Mouse (Mus musculus) cerebral cortex, adult 2 months (tissue): Measurements from ENCODE around the gene Hfm1.

Source experiments
- WGBS: fragments of 180-500 bp; shearing (Covaris S2); methylation state at CpG from one replicate; pipeline ENCODE4 v1.1.7; 2018; 5-methylcytosine and 5-hydroxymethylcytosine counted together

The Hfm1 gene

DNA sequence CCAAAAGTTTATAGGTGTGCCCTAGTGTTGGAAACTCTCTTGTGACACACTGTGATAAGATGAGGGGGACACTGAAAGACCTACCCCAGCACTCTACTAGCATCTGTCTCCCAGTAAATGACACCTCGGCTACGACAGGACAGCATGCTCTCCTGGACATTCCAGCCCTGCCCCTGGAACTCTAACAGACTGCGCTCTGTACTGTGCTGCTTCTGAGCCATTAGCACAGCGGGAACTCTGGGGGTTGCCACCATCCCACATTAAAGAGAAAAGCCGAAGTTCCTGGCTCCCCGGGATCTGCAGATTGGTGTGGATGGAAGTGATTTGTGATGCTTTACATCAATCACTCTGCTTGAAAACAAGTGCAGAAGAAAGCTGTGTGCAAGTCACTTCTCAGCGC lies 93.1 kb downstream of the Hfm1 start:
- WGBS = 26% methylated on average over 7 of the region's 7 CpGs

DNA sequence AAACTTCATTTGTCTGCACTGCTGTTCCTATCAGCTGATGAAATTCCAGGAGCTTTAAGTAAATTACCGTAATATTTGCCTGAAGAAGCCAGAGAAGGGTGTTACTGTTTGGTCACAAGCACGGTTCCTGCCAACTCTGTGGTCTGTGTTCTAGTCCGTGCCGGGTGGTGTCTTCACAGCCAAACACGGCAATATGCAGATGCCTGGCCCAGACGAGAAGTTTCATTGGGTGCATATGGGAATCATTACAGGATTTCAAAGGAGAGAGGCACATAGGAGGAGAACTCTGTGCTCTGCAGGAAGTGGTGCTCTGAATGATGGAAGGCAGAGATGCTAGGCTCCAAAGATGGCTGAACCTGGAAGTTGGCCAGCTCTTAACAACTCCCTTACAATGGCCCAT lies 94.7 kb downstream of the Hfm1 start:
- WGBS = 76% methylated on average over 6 of the region's 6 CpGs

DNA sequence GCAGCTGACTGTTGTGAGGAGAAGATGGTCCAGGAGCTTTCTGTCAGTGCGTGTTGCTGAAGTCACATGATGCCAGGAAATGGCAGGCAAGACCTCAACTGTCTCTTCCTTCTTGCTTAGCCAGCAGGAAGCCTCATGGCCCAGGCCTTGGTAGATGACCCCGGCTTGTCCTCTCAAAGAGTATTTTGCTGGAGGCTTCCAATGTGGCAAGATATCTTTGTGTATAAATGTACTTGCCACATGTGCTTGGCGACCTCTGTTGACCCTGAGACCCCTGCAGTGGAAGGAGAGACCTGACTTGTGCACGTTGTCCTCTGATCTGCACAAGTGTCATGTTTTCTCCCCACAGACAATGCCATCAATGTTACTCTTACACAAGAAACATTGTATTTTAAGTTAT lies 95.3 kb downstream of the Hfm1 start:
- 78% methylated on average over 4 of the region's 4 CpGs for WGBS

DNA sequence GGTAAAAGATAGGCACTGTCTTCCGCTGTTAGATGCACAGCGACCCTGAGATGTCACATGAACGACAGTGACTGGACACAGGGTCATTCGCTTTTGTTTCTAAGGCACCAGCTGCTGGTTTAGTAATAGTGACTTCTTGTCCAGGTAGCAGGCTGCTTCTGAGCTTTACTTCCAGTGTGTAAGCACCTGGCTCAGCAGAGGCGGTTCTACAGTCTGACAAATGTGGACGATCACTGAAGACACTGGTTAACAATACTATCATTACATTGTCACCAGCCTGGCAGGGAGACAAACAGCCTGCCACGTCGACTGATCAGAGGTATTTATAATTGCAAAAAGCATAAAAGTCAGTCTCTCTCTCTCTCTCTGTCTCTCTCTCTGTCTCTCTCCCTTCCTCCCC lies 100.1 kb downstream of the Hfm1 start:
- 60% methylated on average over 8 of the region's 8 CpGs for WGBS

DNA sequence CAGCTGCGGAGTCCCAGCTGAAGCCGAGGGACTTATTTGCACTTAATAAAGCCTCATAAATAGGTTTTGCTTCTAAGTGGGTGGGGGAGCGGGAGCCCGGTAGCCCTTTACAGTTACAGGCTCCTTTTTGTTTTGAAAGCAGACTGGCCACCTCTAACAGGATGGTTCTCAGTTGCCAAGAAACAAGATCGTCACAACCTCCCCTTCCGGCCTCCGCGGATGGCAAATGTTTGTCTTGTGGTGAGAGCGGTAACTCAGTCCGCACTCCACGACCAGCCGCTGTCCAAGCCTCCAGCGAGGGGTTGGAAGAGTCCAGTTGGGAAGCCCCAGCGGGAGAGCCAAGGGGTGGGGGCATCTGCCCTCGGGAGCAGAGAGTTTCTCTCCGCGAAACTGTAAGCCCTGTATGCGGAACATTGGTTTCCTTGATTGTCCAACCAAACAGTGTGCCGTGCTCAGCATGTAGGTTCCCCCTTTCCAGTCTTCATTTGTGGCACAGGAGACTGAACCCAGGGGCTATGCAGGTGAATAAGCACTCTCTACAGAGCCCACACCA lies 100.7 kb downstream of the Hfm1 start:
- 3% methylated on average over 19 of the region's 19 CpGs for WGBS

DNA sequence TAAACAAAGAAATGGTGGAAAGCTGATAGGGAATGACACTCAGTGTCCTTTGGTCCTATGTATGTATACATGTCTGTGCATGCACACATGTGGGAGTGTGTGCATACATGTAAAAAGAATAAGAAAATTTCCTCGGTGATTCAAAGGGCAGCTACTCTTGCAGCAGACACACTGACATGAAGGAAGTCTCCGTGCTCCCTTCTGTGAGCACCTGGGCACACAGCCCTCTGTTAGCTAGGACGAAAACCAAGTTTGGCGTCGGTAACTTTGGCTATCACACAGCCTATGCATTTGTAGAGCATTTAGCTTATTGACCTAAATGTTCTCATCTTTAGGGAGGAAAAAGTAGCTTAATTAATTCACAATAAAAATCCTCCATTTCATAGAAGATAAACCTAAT lies 101.4 kb downstream of the Hfm1 start:
- 56% methylated on average over 5 of the region's 5 CpGs for WGBS

DNA sequence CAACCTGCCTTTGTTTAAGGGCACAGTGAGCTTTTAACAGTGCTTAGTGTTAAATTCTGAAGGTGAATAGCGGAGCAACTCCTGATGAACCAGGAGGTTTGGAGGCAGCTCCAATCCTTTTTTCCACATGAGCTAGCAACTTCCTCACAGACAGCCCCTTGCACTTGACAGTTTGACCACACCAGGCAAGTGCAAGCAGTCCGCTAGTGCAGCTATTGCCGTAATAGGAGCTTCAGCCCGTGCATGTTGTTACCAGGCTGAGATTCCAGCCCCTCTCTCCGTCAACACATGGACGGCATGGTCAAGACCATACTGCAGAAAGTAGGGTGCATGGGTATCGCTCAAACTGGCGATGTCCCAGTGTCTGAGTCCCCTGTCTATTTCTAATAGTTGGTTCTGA lies 106.5 kb downstream of the Hfm1 start:
- 92% methylated on average over 8 of the region's 8 CpGs for WGBS

DNA sequence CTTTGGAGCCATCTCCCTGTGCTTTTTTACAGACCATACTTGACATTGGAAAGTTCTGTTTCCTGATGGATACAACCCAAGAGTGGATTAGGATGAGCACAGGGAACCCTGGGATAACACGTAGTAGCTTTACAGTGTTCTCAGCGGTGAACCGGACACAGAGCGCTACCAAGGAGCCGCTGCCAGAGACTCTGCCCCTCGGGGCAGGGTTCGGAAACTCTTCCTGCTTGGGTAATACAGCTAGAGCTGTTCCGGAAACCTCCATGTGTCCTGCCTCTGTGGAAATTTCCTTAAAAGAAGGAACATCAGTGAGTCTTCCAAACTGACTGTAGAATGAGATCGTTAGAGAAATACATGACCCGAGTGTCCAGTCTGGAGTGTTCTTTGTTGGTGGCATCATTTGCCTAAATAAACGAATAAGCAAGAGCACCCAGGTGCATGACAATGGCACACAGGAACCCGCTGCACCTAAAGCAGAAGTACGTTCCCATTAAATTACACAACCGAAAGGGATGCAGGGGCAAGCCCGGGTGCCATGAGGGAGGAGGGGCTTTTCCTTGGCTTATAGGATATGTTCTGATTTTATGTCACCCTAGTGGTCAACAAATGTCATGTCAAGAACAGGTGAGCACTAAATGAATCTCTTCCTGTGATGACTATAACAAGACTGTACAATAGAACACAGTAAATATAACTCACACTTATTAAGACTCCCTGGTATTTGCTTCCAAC lies 110.0 kb downstream of the Hfm1 start:
- WGBS = 65% methylated on average over 15 of the region's 15 CpGs

DNA sequence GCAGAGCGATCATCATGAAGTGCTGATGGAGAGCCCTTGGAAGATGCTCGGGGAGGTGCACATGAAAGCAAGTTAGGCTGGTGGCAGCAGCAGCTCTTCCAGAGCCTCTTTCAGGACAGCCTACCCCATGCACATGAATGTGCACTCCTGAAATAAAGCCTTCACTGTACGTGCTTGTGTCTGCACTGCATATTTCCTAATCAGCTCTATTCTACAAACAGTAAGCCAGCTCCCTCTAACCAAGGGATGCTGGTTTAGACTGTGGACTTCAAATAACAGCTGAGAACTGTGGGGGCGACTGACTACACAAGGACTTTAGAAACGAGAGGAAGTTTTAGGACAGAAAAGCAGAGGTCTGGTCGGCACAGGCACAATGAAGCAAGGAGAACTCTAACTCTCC lies 111.5 kb downstream of the Hfm1 start:
- 51% methylated on average over 6 of the region's 6 CpGs for whole genome bisulfite sequencing

DNA sequence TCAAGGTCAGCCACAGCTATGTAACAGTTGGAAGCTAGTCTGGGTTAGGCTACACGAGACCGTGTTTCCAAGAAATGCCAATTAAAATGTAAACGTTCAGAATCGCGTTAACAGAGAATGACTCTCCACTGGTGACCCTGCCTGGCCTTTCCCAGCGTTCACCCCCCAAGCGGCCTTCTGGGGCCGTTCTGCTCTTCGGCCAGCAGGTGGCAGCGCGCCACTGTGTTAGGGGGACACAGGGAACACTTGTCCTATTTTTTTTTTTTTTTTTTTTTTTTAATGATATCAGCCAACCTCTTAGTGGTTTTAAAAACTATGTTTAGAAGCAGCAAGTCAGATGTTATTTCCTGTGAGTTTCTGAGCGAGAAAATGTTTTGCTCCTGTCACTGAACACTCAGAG lies 123.0 kb downstream of the Hfm1 start:
- WGBS = 4% methylated on average over 12 of the region's 12 CpGs

DNA sequence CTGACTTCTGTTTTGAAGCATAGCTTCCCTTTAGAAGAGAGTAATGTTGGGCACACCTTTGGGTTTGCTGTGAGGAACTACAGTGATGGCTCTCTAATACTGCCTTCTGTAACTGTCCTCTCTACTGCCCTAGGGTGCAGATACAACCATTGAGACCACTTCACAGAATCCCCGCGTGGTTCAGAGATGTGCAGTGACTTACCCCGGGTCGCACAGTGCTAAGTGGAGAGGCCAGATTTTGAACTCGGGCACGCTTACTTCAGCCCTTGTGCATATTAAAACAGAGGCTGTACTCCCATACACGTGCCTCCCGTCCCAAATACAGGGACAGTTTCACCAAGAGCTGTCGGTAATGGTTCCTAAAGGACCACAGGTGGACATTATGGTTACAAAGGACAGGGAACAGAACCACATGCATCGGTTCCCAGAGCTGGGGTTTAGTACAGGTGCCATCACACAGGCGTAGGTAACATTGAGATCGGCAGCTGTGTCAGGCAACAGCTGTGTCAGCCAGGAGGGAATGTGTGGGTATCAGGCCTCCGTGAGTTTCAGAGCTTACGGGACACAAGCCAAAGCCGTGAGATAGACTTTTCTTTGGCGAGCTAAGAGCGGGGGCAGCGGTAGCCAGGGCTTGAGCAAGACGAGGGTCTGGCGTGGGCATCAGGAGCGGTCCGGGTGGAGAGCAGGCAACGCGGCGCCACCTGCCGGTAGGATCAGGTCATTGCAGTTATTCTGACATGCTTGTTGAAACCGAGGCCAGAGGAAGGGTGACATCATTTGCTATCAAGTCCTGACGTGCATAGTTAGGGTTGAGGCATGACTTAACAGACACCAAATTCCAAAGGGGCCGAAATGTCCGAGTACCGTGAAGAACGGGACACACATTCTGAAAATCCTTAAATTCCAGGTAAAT lies 124.0 kb downstream of the Hfm1 start:
- WGBS = 6% methylated on average over 32 of the region's 32 CpGs

DNA sequence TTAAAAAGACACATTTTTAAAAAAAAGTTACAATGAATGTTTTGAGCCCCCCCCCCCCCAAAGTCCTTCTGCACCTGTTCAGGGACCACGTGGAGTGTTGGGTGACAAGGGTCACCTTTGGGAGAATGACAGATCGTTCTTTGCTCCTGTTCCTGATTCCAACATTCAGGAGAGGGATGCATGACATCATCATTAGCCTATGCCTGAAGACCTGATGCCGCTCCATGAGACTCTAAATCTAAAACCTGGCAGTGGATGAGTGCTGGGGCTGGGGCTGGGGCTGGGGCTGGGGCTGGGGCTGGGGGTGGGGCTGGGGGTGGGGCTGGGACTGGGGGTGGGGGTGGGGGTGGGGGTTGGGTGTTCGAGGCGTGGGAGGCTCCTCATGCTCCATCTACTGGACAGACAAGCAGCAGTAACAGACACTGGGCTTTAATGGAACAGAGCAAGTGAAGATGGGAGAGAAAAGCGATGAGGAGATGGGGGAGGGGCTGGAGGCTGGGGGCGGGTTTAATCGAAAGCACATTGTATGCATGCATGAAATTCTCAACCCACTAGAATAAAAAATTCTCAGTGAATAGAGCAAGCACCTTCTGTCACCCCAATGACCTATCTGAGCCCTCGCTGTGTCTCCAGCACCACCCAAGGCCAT lies 124.8 kb downstream of the Hfm1 start:
- WGBS = 26% methylated on average over 8 of the region's 9 CpGs

DNA sequence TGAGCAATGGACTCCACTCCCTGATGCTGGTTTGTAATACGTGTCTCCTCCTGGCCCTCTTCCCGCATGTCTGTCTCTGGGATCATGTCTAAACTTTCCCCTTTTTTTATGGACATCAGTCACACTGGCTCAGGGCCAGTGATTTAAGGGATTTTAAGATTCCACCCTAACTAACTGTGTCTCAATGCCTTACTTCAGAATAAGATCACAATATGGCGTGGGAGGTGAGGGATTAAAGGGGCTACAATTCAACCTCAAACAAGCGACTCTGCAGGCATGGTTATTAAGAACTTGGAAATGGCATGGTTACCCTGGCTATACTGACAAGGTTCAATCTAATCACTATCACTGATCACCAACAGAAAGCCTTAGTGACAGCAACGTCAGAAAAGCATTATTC lies 128.2 kb downstream of the Hfm1 start:
- WGBS = 74% methylated on average over 5 of the region's 5 CpGs

DNA sequence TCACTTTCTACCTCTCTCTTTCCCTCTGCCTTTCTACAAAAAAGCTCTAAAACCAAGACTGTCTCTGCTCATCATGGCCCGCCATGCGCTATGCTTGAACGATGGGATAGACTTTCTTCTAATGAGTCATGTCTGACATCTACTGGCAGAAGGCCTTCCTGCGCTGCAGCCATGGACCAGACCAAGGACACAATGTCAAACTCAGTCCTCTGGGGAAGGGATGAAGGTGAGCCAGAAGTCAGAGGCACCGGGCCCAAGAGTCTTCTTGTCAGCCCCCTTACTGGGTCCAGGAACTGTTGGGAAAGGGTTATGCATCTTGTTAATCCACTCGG lies 134.9 kb downstream of the Hfm1 start:
- WGBS = 15% methylated on average over 6 of the region's 6 CpGs

DNA sequence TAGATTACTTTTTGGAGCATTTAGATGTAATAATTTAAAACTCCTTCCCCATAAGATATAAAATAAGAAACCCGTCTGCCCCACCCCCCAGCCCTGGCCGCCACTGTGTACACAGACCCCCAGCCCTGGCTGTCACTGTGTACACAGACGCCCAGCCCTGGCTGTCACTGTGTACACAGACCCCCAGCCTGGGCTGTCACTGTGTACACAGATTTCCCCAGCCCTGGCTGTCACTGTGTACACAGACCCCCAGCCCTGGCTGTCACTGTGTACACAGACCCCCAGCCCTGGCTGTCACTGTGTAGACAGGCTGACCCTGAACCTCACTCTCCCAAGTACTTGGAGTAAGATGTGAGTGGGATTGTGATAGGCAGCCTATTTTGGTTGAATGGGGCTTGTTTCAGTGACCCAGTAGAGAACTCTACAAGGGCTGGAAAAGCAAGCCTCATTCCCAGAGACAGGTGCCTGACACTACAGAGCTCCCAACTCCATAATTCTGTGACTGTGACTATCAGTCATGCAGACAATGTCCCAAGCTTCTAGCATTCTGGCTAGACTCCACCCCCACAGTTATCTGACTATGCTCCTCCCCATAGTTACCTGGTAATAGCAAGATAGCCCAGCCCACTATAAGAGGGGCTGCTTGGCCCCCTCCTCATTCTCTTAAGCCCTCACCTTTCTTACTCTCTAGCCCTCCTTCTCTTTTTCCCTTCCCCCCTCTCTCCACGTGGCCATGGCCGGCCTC lies 135.5 kb downstream of the Hfm1 start:
- WGBS = 50% methylated on average over 5 of the region's 5 CpGs
